Mouse (Mus musculus) heart, embryonic 11.5 days (tissue): ENCODE data around the gene Dock9. TPM values are rescaled to one million over a fixed set of nuclear protein-coding genes. Genes with fewer than 3 reads are reported as not detected.
A peak's percentile ranks its signal among the peaks of the same experiment; 100 is the strongest.

Experiments used
- ATAC-seq: fragments of 200-750 bp; cut with Nextera tagmentation; replicated peaks from 2 replicates; pipeline ENCODE4 v1.8.0; 2017; ENCODE audit warnings: moderate library complexity; ENCODE audit not compliant: insufficient number of reproducible peaks, low FRiP score, low TSS enrichment
- H3K27ac ChIP-seq: fragments of 300-500 bp; sonication (generic); 2 replicates; pipeline ENCODE4 v1.5.1; 2014; ENCODE audit warnings: mild to moderate bottlenecking, low read depth, low read length
- H3K27me3 ChIP-seq: fragments of 300-500 bp; sonication (generic); 2 replicates; pipeline ENCODE4 v1.6.1; 2014; ENCODE audit warnings: mild to moderate bottlenecking, low read length, mixed read lengths; ENCODE audit not compliant: control insufficient read depth, insufficient read depth
- H3K36me3 ChIP-seq: fragments of 300-500 bp; sonication (generic); 2 replicates; pipeline ENCODE4 v1.6.1; 2014; ENCODE audit warnings: mild to moderate bottlenecking, low read length, moderate library complexity, mixed read lengths; ENCODE audit not compliant: control insufficient read depth, insufficient read depth
- H3K4me1 ChIP-seq: fragments of 300-500 bp; sonication (generic); 2 replicates; pipeline ENCODE4 v1.6.1; 2014; ENCODE audit warnings: low read length; ENCODE audit not compliant: control insufficient read depth, insufficient read depth
- H3K4me2 ChIP-seq: fragments of 300-500 bp; sonication (generic); 2 replicates; pipeline ENCODE4 v1.6.1; 2014; ENCODE audit warnings: mild to moderate bottlenecking, moderate library complexity
- H3K4me3 ChIP-seq: fragments of 300-500 bp; sonication (generic); 2 replicates; pipeline ENCODE4 v1.5.1; 2014; ENCODE audit warnings: low read depth, low read length
- H3K9ac ChIP-seq: fragments of 300-500 bp; sonication (generic); 2 replicates; pipeline ENCODE4 v1.6.1; 2014; ENCODE audit warnings: mild to moderate bottlenecking, low read depth, low read length, moderate library complexity
- H3K9me3 ChIP-seq: fragments of 300-500 bp; sonication (generic); replicated peaks from 2 replicates; pipeline ENCODE4 v1.6.1; 2016; ENCODE audit warnings: low read length; ENCODE audit not compliant: control insufficient read depth
- WGBS: fragments of 180-500 bp; shearing (Covaris S2); extraction: QIAGEN DNeasy Blood & Tissue Kit; methylation state at CpG from one replicate; pipeline ENCODE4 v1.1.7; 2014; ENCODE audit not compliant: insufficient replicate concordance; 5-methylcytosine and 5-hydroxymethylcytosine counted together
- polyA plus RNA-seq: library from polyadenylated mRNA; unstranded; fragments of >200 nt; fragmentation: Nextera tagmentation; extraction: Ambion mirVana; gene quantifications from 2 replicates; pipeline ENCODE4 v1.2.1, GENCODE M21; 2014

Gene Dock9
- polyA plus RNA-seq, 1 experiment from 2014 or later = 6.7 TPM

- Histone ChIP-seq H3K4me1 (peaks cover 16% of the 10 kb centered on the region), H3K36me3 (no peaks in the 10 kb centered on the region), H3K27ac (no peak overlapping the region), H3K27me3 (no peaks in the 10 kb centered on the region; the same call in 1 of the 2 replicates), H3K4me2 (no peak overlapping the region), H3K9me3 (no peaks in the 10 kb centered on the region), H3K4me3 (no peak overlapping the region), H3K9ac (no peak overlapping the region)
- 28% methylated on average over 2 of the region's 2 CpGs for WGBS
- no peak for ATAC-seq
These were observed 303.4 kb downstream of the Dock9 start for GRCm38 (mm10) chr14:121494238-121494637.

GRCm38 (mm10) chr14:121493712-121494111, 303.9 kb downstream of the Dock9 start:
- H3K4me2 ChIP-seq = no peak overlapping the region
- no peaks in the 10 kb centered on the region for H3K36me3 ChIP-seq
- no peak overlapping the region for H3K4me3 ChIP-seq
- no peak for ATAC-seq
- no peak overlapping the region for H3K9ac ChIP-seq
- H3K4me1 ChIP-seq = peaks cover 16% of the 10 kb centered on the region
- WGBS = 57% methylated on average over 3 of the region's 3 CpGs
- no peaks in the 10 kb centered on the region for H3K9me3 ChIP-seq
- H3K27ac ChIP-seq = no peak overlapping the region
- no peaks in the 10 kb centered on the region; the same call in 1 of the 2 replicates for H3K27me3 ChIP-seq

- H3K27me3 ChIP-seq = no peaks in the 10 kb centered on the region; the same call in 1 of the 2 replicates
- no peak overlapping the region for H3K27ac ChIP-seq
- no peak overlapping the region for H3K4me3 ChIP-seq
- H3K9me3 ChIP-seq = no peaks in the 10 kb centered on the region
- H3K9ac ChIP-seq = no peak overlapping the region
- WGBS = 55% methylated on average over 8 of the region's 8 CpGs
- no peak for ATAC-seq
- H3K4me2 ChIP-seq = peak overlapping the region; percentile 6; the same call in 1 of the 2 replicates
- H3K36me3 ChIP-seq = no peaks in the 10 kb centered on the region
- H3K4me1 ChIP-seq = peaks cover 16% of the 10 kb centered on the region
These were observed 305.3 kb downstream of the Dock9 start for GRCm38 (mm10) chr14:121492328-121492727.

Other genes with a start within 250 kb of the Dock9 start
- 63.4 and 69.5 TPM in 2 replicates for gene Ubac2, start 80.8 kb upstream of the Dock9 start, polyA plus RNA-seq
- 0.20 and 0.42 TPM in 2 replicates for gene Gpr18, start 117.9 kb upstream of the Dock9 start, polyA plus RNA-seq
- gene Gpr183, start 167.4 kb upstream of the Dock9 start, polyA plus RNA-seq = 1.5 TPM in 2 replicates
- gene Timm8a2, start 236.8 kb upstream of the Dock9 start, polyA plus RNA-seq = not detected in 2 replicates